Mouse (Mus musculus) neural tube, embryonic 12.5 days (tissue): ENCODE data around the gene Fut11. TPM values are rescaled to one million over a fixed set of nuclear protein-coding genes. Genes with fewer than 3 reads are reported as not detected.
"Not testable (repeated sequence)": the region's sequence is repeated elsewhere in the genome, so short reads cannot be mapped to it uniquely, and the experiment has no call there.

Source experiments
- ATAC-seq: fragments of 200-750 bp; cut with Nextera tagmentation; 2 replicates; pipeline ENCODE4 v1.8.0; 2017; ENCODE audit warnings: low read depth, mild to moderate bottlenecking, moderate TSS enrichment, moderate library complexity; ENCODE audit not compliant: low FRiP score
- H3K27ac ChIP-seq: fragments of 300-500 bp; sonication (generic); 2 replicates; pipeline ENCODE4 v1.5.1; 2016
- H3K27me3 ChIP-seq: fragments of 300-500 bp; sonication (generic); replicated peaks from 2 replicates; pipeline ENCODE4 v1.6.1; 2016; ENCODE audit warnings: mild to moderate bottlenecking
- H3K36me3 ChIP-seq: fragments of 300-500 bp; sonication (generic); 2 replicates; pipeline ENCODE4 v1.6.1; 2016; ENCODE audit warnings: mild to moderate bottlenecking
- H3K4me1 ChIP-seq: fragments of 300-500 bp; sonication (generic); 2 replicates; pipeline ENCODE4 v1.6.1; 2016
- H3K4me2 ChIP-seq: fragments of 300-500 bp; sonication (generic); replicated peaks from 2 replicates; pipeline ENCODE4 v1.6.1; 2016; ENCODE audit warnings: mild to moderate bottlenecking
- H3K4me3 ChIP-seq: fragments of 300-500 bp; sonication (generic); 2 replicates; pipeline ENCODE4 v1.5.1; 2016
- H3K9ac ChIP-seq: fragments of 300-500 bp; sonication (generic); 2 replicates; pipeline ENCODE4 v1.6.1; 2016; ENCODE audit warnings: mild to moderate bottlenecking
- H3K9me3 ChIP-seq: fragments of 300-500 bp; sonication (generic); 2 replicates; pipeline ENCODE4 v1.6.1; 2016; ENCODE audit warnings: mild to moderate bottlenecking
- WGBS: fragments of 180-500 bp; shearing (Covaris S2); methylation state at CpG from one replicate; pipeline ENCODE4 v1.1.7; 2016; 5-methylcytosine and 5-hydroxymethylcytosine counted together
- polyA plus RNA-seq: library from polyadenylated mRNA; unstranded; fragments of >200 nt; fragmentation: Nextera tagmentation; extraction: Ambion mirVana; gene quantifications from 2 replicates; pipeline ENCODE4 v1.2.1, GENCODE M21; 2016

Gene Fut11
- polyA plus RNA-seq, 1 experiment from 2014 or later: 28.6 TPM

DNA sequence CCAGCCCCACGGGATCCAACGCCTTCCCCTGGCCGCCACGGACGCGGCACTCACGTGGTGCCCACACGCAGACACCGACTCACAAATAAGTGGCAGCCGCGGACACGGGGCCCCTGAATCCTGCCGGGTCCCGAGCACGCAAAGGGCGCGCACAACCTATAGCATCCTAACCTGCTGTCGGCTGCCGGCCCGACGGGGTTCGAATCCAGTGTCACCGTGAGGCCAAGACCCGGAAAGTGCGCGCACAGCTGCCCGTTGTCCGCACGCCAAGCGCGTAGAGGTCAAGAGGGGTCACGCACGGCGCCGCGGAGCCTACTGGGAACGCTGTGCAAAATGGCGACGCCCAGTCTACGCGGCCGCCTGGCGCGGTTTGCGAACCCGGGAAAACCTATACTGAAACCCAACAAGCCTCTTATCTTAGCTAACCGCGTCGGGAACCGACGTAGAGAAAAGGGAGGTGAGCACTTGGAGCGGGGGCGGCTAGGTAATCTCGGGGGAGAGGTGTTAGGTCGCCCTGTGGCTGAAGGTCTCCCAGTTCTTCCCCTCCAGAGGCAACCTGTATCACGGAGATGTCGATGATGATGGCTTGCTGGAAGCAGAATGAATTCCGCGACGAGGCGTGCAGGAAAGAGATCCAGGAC, 8.1 kb downstream of the Fut11 start, which contains the start of gene Chchd1:
Chchd1 (plus strand) TSS at position 266 of the 641 bp plus-strand sequence.
- under 1% methylated on average over 61 of the region's 61 CpGs for WGBS
- peaks cover 25% of the 10 kb centered on the region for H3K4me1 ChIP-seq
- ATAC-seq: peak; percentile 52; the same call in 1 of the 2 replicates

DNA sequence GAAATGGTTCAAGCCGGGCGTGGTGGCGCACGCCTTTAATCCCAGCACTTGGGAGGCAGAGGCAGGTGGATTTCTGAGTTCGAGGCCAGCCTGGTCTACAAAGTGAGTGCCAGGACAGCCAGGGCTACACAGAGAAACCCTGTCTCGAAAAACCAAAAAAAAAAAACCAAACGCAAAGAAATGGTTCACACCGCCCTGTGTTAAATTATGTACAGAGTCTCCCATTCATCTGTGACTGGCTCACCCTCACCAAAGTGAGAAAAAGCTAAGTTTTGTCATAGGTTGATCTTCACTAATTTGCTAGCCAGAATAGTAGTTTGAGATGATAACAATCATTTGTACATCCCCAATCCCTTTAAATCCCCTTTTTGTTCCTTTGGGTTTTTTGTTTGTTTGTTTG, 8.7 kb downstream of the Fut11 start:
- 12% methylated on average over 8 of the region's 8 CpGs for WGBS
- Histone ChIP-seq H3K9ac (peak overlapping the region; percentile 84), H3K27ac (peak overlapping the region; percentile 74), H3K4me2 (peak overlapping the region; percentile 69), H3K4me1 (peaks cover 23% of the 10 kb centered on the region), H3K36me3 (peaks cover 11% of the 10 kb centered on the region; the same call in 1 of the 2 replicates), H3K4me3 (peak overlapping the region; percentile 84)
- not testable (repeated sequence) for H3K9me3 ChIP-seq, H3K27me3 ChIP-seq, ATAC-seq

More for the DNA sequence above, 8.1 kb downstream of the Fut11 start, which contains the start of gene Chchd1:
- Histone ChIP-seq H3K27me3 (no peaks in the 10 kb centered on the region), H3K36me3 (peaks cover 14% of the 10 kb centered on the region; the same call in 1 of the 2 replicates), H3K27ac (peak within 1 kb of the TSS; percentile 74), H3K4me2 (peak within 1 kb of the TSS; percentile 69), H3K9ac (peak within 1 kb of the TSS; percentile 84), H3K4me3 (peak within 1 kb of the TSS; percentile 84), H3K9me3 (no peaks in the 10 kb centered on the region)

DNA sequence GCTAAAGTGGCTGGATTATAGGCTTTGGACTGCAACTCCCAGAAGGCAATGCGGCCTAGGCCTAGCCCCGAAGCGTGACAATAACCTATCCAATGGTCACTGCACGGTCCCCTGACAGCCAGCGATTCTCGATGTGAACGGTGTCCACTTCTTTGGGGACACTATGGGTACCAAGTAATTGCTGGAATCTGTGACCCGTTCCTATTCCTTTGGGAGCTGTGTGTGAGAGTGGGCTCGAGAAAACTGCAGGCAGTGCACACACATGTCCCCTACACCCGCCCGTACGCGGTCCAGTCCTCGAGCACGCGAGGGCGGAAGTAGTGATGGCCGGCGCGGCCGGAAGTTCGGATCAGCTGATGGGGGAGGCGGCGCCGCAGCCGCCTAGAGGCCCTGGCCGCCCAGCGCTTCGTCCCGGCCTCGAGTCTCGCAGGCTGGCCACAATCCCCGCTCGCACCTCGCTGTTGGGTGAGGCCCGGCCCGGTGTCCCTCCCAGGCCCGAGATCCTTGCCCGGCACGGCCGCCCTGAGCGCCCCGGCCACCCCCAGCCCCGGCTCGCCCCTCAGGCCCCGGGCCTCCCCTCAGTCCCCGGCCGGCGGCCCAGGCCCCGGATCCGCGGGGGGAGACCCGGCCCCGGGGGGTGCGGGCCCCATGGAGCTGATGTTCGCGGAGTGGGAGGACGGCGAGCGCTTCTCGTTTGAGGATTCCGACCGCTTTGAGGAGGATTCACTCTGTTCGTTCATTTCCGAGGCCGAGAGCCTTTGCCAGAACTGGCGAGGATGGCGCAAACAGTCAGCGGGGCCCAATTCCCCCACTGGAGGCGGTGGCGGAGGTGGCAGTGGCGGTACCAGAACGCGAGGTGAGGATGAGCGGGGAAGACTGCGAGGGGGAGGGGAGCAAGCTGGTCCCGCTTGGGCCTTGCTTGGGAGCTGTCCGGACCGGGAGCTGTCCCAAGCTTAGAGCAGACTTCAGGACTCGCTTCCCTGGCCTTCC, 12.7 kb downstream of the Fut11 start, which contains the start of gene Zswim8:
Zswim8 (plus strand) TSS at position 352 of the 990 bp plus-strand sequence.
- peak within 1 kb of the TSS; percentile 95 for H3K9ac ChIP-seq
- H3K27ac ChIP-seq: peak within 1 kb of the TSS; percentile 80
- WGBS: under 1% methylated on average over 80 of the region's 80 CpGs
- peaks cover 38% of the 10 kb centered on the region for H3K36me3 ChIP-seq
- peak within 1 kb of the TSS; percentile 86 for H3K4me2 ChIP-seq
- H3K4me1 ChIP-seq: peaks cover 18% of the 10 kb centered on the region
- no peaks in the 10 kb centered on the region for H3K27me3 ChIP-seq
- peak; percentile 95 for ATAC-seq
- peak within 1 kb of the TSS; percentile 98 for H3K4me3 ChIP-seq
- no peaks in the 10 kb centered on the region for H3K9me3 ChIP-seq

DNA sequence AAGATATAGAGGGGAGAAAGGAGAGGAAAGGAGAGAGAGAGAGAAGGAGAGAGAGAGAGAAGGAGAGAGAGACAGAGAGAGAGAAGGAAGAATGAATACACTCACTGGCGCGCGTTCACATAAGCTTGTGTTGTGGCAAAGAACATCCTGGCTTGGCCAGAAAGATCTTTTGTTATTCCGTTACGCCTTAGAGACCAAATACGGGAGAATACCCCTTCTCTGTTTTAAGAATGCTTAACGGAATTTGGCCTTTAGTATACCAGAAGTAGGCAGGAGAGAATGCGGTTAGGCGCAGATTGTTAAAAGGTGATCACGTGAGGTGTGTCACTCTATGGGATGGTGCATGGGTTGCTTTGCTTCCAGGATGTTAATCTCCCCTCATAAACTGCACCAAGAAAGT, 13.5 kb downstream of the Fut11 start:
- H3K36me3 ChIP-seq: peaks cover 46% of the 10 kb centered on the region
- H3K4me3 ChIP-seq: peak overlapping the region; percentile 98
- no peak for ATAC-seq
- peak overlapping the region; percentile 86 for H3K4me2 ChIP-seq
- 13% methylated on average over 10 of the region's 10 CpGs for WGBS
- H3K27me3 ChIP-seq: no peaks in the 10 kb centered on the region
- H3K27ac ChIP-seq: no peak overlapping the region
- H3K9me3 ChIP-seq: no peaks in the 10 kb centered on the region
- peak overlapping the region; percentile 95 for H3K9ac ChIP-seq
- H3K4me1 ChIP-seq: peaks cover 18% of the 10 kb centered on the region

DNA sequence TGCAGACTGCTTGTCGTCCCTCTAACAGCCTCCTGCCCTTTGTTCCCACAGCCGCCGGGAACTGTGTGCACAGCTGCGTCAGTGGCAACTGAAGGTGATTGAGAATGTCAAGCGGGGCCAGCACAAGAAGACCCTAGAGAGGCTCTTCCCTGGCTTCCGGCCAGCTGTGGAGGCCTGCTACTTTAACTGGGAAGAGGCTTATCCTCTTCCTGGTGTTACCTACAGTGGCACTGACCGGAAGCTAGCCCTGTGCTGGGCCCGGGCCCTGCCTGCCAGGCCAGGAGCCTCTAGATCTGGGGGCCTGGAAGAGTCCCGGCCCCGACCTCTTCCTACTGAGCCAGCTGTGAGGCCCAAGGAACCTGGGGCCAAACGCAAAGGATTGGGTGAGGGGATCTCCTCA, 19.1 kb downstream of the Fut11 start:
- Histone ChIP-seq H3K4me2 (no peak overlapping the region), H3K27me3 (no peaks in the 10 kb centered on the region), H3K27ac (no peak overlapping the region), H3K9ac (no peak overlapping the region), H3K9me3 (no peaks in the 10 kb centered on the region), H3K4me3 (no peak overlapping the region), H3K4me1 (peaks cover 7% of the 10 kb centered on the region), H3K36me3 (peaks cover 89% of the 10 kb centered on the region)
- WGBS: 82% methylated on average over 11 of the region's 11 CpGs
- no peak for ATAC-seq

DNA sequence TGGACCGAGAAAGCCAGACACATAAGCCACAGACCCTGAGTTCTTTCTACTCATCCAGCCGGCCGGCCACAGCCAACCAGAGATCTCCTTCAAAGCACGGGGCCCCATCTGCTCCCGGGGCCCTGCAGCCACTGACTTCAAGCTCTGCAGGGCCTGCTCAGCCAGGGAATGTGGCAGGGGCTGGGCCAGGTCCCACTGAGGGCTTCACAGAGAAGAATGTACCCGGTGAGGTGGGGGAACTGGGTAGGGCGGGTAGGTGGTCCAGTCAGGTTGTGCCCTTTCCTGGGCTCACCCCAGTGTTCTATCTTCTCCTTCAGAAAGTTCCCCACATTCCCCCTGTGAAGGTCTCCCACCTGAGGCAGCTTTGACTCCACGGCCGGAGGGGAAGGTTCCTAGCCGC, 23.7 kb downstream of the Fut11 start:
- H3K27ac ChIP-seq: no peak overlapping the region
- ATAC-seq: no peak
- H3K4me1 ChIP-seq: no peaks in the 10 kb centered on the region
- WGBS: 94% methylated on average over 10 of the region's 10 CpGs
- no peaks in the 10 kb centered on the region for H3K27me3 ChIP-seq
- H3K36me3 ChIP-seq: peaks cover 97% of the 10 kb centered on the region
- no peak overlapping the region for H3K4me2 ChIP-seq
- no peak overlapping the region for H3K4me3 ChIP-seq
- no peak overlapping the region for H3K9ac ChIP-seq
- H3K9me3 ChIP-seq: no peaks in the 10 kb centered on the region

DNA sequence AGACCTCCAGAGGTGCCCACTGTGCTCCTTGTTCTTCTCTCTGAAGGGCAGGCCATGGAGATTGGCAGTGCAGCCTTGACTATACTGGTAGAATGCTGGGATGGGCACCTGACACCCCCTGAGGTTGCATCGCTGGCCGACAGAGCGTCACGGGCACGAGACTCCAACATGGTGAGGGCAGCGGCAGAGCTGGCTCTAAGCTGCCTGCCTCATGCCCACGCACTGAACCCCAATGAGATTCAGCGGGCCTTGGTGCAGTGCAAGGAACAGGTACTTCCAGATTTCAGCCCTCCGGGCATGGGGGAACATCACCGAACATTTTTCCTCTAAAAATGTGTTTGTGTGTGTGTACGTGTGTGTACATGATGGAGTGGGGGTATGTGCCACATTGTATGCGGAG, 25.0 kb downstream of the Fut11 start:
- no peak for ATAC-seq
- WGBS: 96% methylated on average over 12 of the region's 12 CpGs
- no peak overlapping the region for H3K27ac ChIP-seq
- no peak overlapping the region for H3K4me3 ChIP-seq
- no peaks in the 10 kb centered on the region for H3K9me3 ChIP-seq
- H3K9ac ChIP-seq: no peak overlapping the region
- no peaks in the 10 kb centered on the region for H3K27me3 ChIP-seq
- no peaks in the 10 kb centered on the region for H3K4me1 ChIP-seq
- peaks cover 97% of the 10 kb centered on the region for H3K36me3 ChIP-seq
- no peak overlapping the region for H3K4me2 ChIP-seq

DNA sequence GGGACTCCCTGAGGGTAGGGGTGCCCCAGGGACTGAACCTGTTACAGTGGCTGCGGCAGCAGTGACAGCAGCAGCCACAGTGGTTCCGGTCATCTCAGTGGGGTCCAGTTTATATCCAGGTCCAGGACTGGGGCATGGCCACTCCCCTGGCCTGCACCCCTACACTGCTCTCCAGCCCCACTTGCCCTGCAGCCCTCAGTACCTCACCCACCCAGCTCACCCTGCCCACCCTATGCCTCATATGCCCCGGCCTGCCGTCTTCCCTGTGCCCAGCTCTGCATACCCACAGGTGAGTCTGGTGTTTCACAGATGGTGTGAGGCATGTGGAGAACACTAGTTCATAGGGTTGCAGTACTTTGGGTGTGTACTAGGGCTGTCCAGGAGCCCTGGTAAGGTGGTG, 26.6 kb downstream of the Fut11 start:
- Histone ChIP-seq H3K4me1 (no peaks in the 10 kb centered on the region), H3K36me3 (peaks cover 98% of the 10 kb centered on the region), H3K9me3 (no peaks in the 10 kb centered on the region), H3K9ac (no peak overlapping the region), H3K4me2 (no peak overlapping the region), H3K4me3 (no peak overlapping the region), H3K27me3 (no peaks in the 10 kb centered on the region), H3K27ac (no peak overlapping the region)
- no peak for ATAC-seq
- whole genome bisulfite sequencing: 94% methylated on average over 4 of the region's 4 CpGs

DNA sequence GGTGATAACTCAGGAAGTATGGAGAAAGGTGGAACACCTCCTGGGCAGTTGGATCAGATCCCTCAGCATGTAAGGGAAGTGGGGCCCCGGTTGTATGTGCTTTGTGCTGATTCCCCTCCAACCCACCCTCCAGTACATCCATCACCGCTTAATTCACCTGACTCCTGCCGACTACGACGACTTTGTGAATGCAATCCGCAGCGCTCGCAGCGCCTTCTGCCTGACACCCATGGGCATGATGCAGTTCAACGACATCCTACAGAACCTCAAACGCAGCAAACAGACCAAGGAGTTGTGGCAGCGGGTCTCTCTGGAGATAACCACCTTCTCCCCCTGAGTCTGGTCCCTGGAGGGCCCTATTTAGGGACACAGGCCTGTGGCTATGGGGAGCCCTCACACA, 28.2 kb downstream of the Fut11 start:
- H3K4me1 ChIP-seq: no peaks in the 10 kb centered on the region
- no peak overlapping the region for H3K4me2 ChIP-seq
- H3K9me3 ChIP-seq: no peaks in the 10 kb centered on the region
- no peak overlapping the region for H3K27ac ChIP-seq
- H3K27me3 ChIP-seq: no peaks in the 10 kb centered on the region
- 93% methylated on average over 12 of the region's 12 CpGs for WGBS
- no peak overlapping the region for H3K9ac ChIP-seq
- ATAC-seq: no peak
- no peak overlapping the region for H3K4me3 ChIP-seq
- H3K36me3 ChIP-seq: peaks cover 94% of the 10 kb centered on the region

DNA sequence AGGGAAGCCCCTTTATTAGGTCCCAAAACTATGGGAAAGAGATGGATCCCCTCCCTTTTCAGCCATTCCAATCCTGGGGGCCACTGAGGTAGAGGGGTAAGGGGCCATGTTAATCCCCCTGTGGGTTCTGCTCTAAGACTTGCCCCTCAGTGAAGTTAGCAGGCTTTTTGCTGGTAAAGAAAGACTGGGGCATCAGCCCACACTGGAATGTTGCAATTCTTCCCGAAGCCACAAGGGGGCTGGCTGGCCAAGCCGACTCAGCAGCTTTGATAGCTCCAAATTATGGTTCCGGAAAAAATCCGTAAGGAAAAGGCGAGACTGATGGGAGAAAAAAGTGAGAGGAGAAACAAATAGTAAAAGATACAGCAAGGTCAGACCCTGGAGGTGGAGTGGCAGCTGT, 29.3 kb downstream of the Fut11 start:
- H3K27ac ChIP-seq: no peak overlapping the region
- 0 out of 2 replicates have a peak, but pooled peaks have one; percentile 46 for ATAC-seq
- WGBS: 46% methylated on average over 5 of the region's 5 CpGs
- no peak overlapping the region for H3K4me2 ChIP-seq
- no peaks in the 10 kb centered on the region for H3K9me3 ChIP-seq
- H3K36me3 ChIP-seq: peaks cover 94% of the 10 kb centered on the region
- no peak overlapping the region for H3K9ac ChIP-seq
- H3K27me3 ChIP-seq: no peaks in the 10 kb centered on the region
- H3K4me1 ChIP-seq: no peaks in the 10 kb centered on the region
- H3K4me3 ChIP-seq: no peak overlapping the region

DNA sequence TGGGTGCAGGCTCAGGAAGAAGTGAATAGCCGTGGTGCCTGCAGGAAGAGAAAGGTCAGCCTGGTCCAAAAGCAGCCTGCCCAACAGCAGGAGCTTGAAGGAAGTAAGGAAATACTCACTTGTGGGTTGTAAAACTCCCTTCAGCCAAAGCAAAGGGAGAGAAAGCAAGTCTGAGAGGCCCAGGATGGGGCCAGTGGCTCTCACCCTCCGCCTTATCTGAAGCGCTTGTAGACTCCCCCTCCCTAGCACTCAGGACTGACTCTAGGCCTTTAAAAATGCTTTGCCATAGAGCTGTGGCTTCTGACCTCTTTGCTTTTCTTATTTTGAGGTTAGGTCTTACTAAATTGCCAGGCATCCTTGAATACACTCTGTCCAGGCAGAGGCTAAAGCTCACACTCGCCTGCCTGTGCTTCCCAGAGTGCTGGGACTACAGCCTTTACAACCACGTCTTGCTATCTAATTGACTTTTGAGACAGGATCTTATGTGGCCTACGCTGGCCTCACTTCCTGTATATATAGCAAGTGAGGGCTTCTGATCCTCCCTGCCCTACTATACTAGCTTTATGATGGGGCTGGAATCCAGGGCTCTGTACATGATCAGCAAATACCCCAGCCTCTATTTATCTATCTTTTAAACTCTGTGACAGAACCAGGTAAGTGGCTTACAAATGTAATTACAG, 31.0 kb downstream of the Fut11 start:
- Histone ChIP-seq H3K9me3 (no peaks in the 10 kb centered on the region), H3K9ac (no peak overlapping the region), H3K36me3 (peaks cover 94% of the 10 kb centered on the region), H3K4me3 (no peak overlapping the region), H3K4me1 (no peaks in the 10 kb centered on the region), H3K4me2 (no peak overlapping the region), H3K27me3 (no peaks in the 10 kb centered on the region), H3K27ac (no peak overlapping the region)
- 77% methylated on average over 6 of the region's 6 CpGs for WGBS
- ATAC-seq: no peak

DNA sequence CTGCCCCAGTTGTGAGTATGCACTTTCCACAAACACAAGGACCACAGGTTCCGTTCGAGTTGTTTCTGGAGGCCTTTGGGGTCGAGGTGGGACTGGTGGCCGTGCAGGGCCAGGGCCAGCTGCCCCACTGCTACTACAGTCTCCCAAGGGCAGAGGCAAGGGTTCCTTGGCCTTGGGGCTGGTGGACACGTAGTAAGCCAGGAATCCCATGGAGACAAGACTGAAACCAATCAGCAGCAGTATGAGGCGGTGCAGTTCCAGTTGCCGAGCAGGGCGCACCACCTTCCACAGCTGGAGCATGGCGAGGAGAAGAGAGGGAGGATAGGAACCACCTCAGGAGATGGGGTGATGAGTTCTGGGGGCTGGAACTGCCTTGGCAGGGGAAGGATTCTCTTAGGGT, 35.1 kb downstream of the Fut11 start:
- Histone ChIP-seq H3K27ac (no peak overlapping the region), H3K4me3 (no peak overlapping the region), H3K9me3 (no peaks in the 10 kb centered on the region), H3K9ac (no peak overlapping the region), H3K36me3 (peaks cover 55% of the 10 kb centered on the region), H3K4me2 (no peak overlapping the region), H3K27me3 (no peaks in the 10 kb centered on the region), H3K4me1 (peaks cover 10% of the 10 kb centered on the region)
- 93% methylated on average over 9 of the region's 9 CpGs for WGBS
- no peak for ATAC-seq
